Mouse (Mus musculus): ENCODE results near the gene Asap2.

Asap2 gene

GRCm38 (mm10) chr12:21301932-21302331 is 311.7 kb downstream of the Asap2 start:
- TF ChIP-seq CTCF (conservative IDR thresholded peaks at IDR 0.05; ENCODE audit: low read length) (no peak), POU5F1 (IDR thresholded peaks at IDR 0.05; ENCODE audit: borderline replicate concordance, low read length) (no peak), NANOG (IDR thresholded peaks at IDR 0.05; ENCODE audit: borderline replicate concordance, low read length) (no peak)
- Histone ChIP-seq H3K9me3 (ENCODE audit: low read length) (no peaks in the 10 kb centered on the region), H3K27me3 (ENCODE audit: insufficient read depth, low read length) (no peaks in the 10 kb centered on the region), H3K36me3 (ENCODE audit: insufficient read depth, low read length) (peaks cover 91% of the 10 kb centered on the region), H3K4me3 (replicated peaks; ENCODE audit: low read length) (no peak overlapping the region), H3K4me1 (replicated peaks; ENCODE audit: low read depth, low read length) (peaks cover 12% of the 10 kb centered on the region)

DNA sequence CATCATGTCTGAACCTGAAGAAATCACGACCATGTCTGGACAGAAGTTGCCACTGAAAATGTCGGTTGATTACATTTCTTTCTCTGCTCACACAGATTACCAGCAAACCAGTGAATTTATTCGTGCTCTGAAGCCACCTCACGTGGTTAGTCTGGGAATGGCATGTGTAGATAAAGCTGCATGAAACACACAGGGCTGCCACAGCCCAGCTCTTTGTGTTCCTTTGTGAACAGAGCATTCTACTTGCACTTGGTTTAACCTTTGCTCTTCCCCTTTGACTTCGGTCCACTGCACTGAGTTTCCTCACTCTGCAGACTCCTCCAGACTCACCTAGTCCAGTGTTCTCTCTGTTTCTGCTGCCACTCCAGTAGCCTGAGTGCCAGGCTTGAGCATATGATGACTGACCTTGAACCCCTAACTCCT is 312.1 kb downstream of the Asap2 start:
- no peak for TF ChIP-seq POU5F1 (IDR thresholded peaks at IDR 0.05; ENCODE audit: borderline replicate concordance, low read length)
- TF ChIP-seq CTCF (conservative IDR thresholded peaks at IDR 0.05; ENCODE audit: low read length) = no peak
- no peak for TF ChIP-seq NANOG (IDR thresholded peaks at IDR 0.05; ENCODE audit: borderline replicate concordance, low read length)

GRCm38 (mm10) chr12:21305741-21306140 is 315.5 kb downstream of the Asap2 start:
- H3K4me3 ChIP-seq (replicated peaks; ENCODE audit: low read length) = no peak overlapping the region
- H3K4me1 ChIP-seq (replicated peaks; ENCODE audit: low read depth, low read length) = peaks cover 6% of the 10 kb centered on the region
- TF ChIP-seq NANOG (IDR thresholded peaks at IDR 0.05; ENCODE audit: borderline replicate concordance, low read length) (no peak), POU5F1 (IDR thresholded peaks at IDR 0.05; ENCODE audit: borderline replicate concordance, low read length) (no peak), CTCF (conservative IDR thresholded peaks at IDR 0.05; ENCODE audit: low read length) (no peak)
- H3K27me3 ChIP-seq (ENCODE audit: insufficient read depth, low read length) = no peaks in the 10 kb centered on the region
- H3K36me3 ChIP-seq (ENCODE audit: insufficient read depth, low read length) = peaks cover 94% of the 10 kb centered on the region
- no peaks in the 10 kb centered on the region for H3K9me3 ChIP-seq (ENCODE audit: low read length)

More for the DNA sequence above, 312.1 kb downstream of the Asap2 start:
- H3K36me3 ChIP-seq (ENCODE audit: insufficient read depth, low read length) = peaks cover 91% of the 10 kb centered on the region
- no peak overlapping the region for H3K4me3 ChIP-seq (replicated peaks; ENCODE audit: low read length)
- no peaks in the 10 kb centered on the region for H3K9me3 ChIP-seq (ENCODE audit: low read length)
- H3K4me1 ChIP-seq (replicated peaks; ENCODE audit: low read depth, low read length) = peaks cover 12% of the 10 kb centered on the region
- no peaks in the 10 kb centered on the region for H3K27me3 ChIP-seq (ENCODE audit: insufficient read depth, low read length)

GRCm38 (mm10) chr12:21306721-21307120 is 316.5 kb downstream of the Asap2 start:
- H3K4me3 ChIP-seq (replicated peaks; ENCODE audit: low read length) = no peak overlapping the region
- H3K4me1 ChIP-seq (replicated peaks; ENCODE audit: low read depth, low read length) = peaks cover 6% of the 10 kb centered on the region
- TF ChIP-seq POU5F1 (IDR thresholded peaks at IDR 0.05; ENCODE audit: borderline replicate concordance, low read length) (no peak), NANOG (IDR thresholded peaks at IDR 0.05; ENCODE audit: borderline replicate concordance, low read length) (no peak), CTCF (conservative IDR thresholded peaks at IDR 0.05; ENCODE audit: low read length) (no peak)
- H3K9me3 ChIP-seq (ENCODE audit: low read length) = no peaks in the 10 kb centered on the region
- no peaks in the 10 kb centered on the region for H3K27me3 ChIP-seq (ENCODE audit: insufficient read depth, low read length)
- peaks cover 97% of the 10 kb centered on the region for H3K36me3 ChIP-seq (ENCODE audit: insufficient read depth, low read length)

- Histone ChIP-seq H3K36me3 (ENCODE audit: insufficient read depth, low read length) (peaks cover 81% of the 10 kb centered on the region), H3K4me1 (replicated peaks; ENCODE audit: low read depth, low read length) (peaks cover 12% of the 10 kb centered on the region), H3K27me3 (ENCODE audit: insufficient read depth, low read length) (peaks cover 3% of the 10 kb centered on the region; the same call in 1 of the 2 replicates), H3K4me3 (replicated peaks; ENCODE audit: low read length) (no peak overlapping the region), H3K9me3 (ENCODE audit: low read length) (no peaks in the 10 kb centered on the region)
- no peak for TF ChIP-seq CTCF (conservative IDR thresholded peaks at IDR 0.05; ENCODE audit: low read length)
Observed at GRCm38 (mm10) chr12:21312201-21312600, 321.9 kb downstream of the Asap2 start.

GRCm38 (mm10) chr12:21315923-21316868 is 325.9 kb downstream of the Asap2 start, which contains the start of gene Iah1:
Gene Iah1, plus strand, starts transcription at chr12:21316389.
- Histone ChIP-seq H3K4me3 (replicated peaks; ENCODE audit: low read length) (peak within 1 kb of the TSS; percentile 90), H3K9me3 (ENCODE audit: low read length) (no peaks in the 10 kb centered on the region), H3K27me3 (ENCODE audit: insufficient read depth, low read length) (peaks cover 8% of the 10 kb centered on the region; the same call in 1 of the 2 replicates), H3K4me1 (replicated peaks; ENCODE audit: low read depth, low read length) (peaks cover 22% of the 10 kb centered on the region), H3K36me3 (ENCODE audit: insufficient read depth, low read length) (peaks cover 71% of the 10 kb centered on the region)
- TF ChIP-seq CTCF (conservative IDR thresholded peaks at IDR 0.05; ENCODE audit: low read length) (no peak), NANOG (IDR thresholded peaks at IDR 0.05; ENCODE audit: borderline replicate concordance, low read length) (no peak), POU5F1 (IDR thresholded peaks at IDR 0.05; ENCODE audit: borderline replicate concordance, low read length) (no peak)

DNA sequence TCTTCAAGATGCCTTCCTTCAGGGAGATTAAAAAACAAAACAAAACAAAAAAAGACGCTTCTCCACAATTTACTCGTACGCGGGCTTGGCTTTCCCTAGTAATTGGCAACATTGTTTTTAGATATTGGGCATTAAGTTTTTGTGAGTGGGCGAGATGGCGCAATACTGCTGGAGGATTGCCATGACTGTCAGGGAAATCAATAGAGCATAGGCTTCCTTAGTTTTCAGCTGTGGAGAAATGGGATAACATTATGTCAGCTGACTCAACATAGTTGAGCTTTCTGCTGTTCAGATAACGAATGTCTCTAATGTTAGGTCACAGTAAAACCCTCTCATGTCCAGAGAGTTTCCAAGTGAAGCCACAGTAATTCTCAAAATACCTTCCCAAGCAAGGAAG is 326.6 kb downstream of the Asap2 start:
- peak overlapping the region; percentile 90 for H3K4me3 ChIP-seq (replicated peaks; ENCODE audit: low read length)
- no peaks in the 10 kb centered on the region for H3K9me3 ChIP-seq (ENCODE audit: low read length)
- H3K27me3 ChIP-seq (ENCODE audit: insufficient read depth, low read length) = peaks cover 8% of the 10 kb centered on the region; the same call in 1 of the 2 replicates
- peaks cover 23% of the 10 kb centered on the region for H3K4me1 ChIP-seq (replicated peaks; ENCODE audit: low read depth, low read length)
- no peak for TF ChIP-seq POU5F1 (IDR thresholded peaks at IDR 0.05; ENCODE audit: borderline replicate concordance, low read length)
- TF ChIP-seq NANOG (IDR thresholded peaks at IDR 0.05; ENCODE audit: borderline replicate concordance, low read length) = no peak
- no peak for TF ChIP-seq CTCF (conservative IDR thresholded peaks at IDR 0.05; ENCODE audit: low read length)
- peaks cover 68% of the 10 kb centered on the region for H3K36me3 ChIP-seq (ENCODE audit: insufficient read depth, low read length)

DNA sequence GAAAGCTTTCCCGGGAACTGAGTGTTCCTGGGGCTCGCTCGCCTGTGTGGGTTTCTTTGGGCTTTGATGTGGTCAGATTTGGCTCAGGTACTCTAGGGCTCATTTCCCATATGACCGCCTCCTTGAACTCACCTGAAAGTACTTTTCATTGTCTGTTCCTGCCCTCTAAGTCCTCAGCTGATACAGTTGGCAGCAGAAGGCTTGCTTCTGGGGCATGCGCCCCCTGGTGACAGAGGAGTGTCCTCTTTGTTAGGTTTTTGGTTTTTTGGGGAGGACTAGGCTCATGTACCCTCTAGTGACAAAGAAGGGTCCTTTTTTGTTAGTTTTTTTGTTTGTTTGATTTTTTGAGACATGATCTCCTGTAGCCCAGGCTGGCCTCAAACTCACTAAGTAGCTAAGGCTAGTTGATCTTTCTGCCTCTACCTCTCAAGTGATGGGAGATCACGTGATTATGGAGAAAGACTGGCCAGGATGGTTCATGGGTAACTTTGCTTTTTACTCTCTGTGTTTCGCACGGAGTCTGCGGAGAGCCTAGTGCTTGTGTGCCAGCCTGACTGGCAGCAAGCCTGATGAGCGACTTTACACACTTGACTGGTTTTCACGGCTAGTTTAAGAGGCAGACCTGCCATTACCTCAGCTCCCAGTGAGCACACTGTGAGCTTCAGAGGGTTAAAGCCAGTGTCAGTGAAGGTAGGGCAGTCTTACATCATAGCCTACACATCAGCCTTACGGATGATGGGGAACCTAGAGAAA is 328.1 kb downstream of the Asap2 start:
- H3K36me3 ChIP-seq (ENCODE audit: insufficient read depth, low read length) = peaks cover 68% of the 10 kb centered on the region
- H3K4me1 ChIP-seq (replicated peaks; ENCODE audit: low read depth, low read length) = peaks cover 23% of the 10 kb centered on the region
- TF ChIP-seq CTCF (conservative IDR thresholded peaks at IDR 0.05; ENCODE audit: low read length) (peak; percentile 88), POU5F1 (IDR thresholded peaks at IDR 0.05; ENCODE audit: borderline replicate concordance, low read length) (no peak)
- H3K9me3 ChIP-seq (ENCODE audit: low read length) = no peaks in the 10 kb centered on the region
- peaks cover 8% of the 10 kb centered on the region; the same call in 1 of the 2 replicates for H3K27me3 ChIP-seq (ENCODE audit: insufficient read depth, low read length)
- no peak overlapping the region for H3K4me3 ChIP-seq (replicated peaks; ENCODE audit: low read length)

All from E14TG2a.4 (cell line).